Mouse (Mus musculus) ES-Bruce4 (cell line): ENCODE measurements around the gene Tmem63c. TPM values are rescaled to one million over a fixed set of nuclear protein-coding genes. Genes with fewer than 3 reads are reported as not detected.

Source experiments
- H3K27ac ChIP-seq: 2 replicates; pipeline ENCODE4 v1.5.1; 2012; ENCODE audit warnings: low read length, inconsistent platforms; ENCODE audit not compliant: insufficient read depth
- H3K27me3 ChIP-seq: 2 replicates; pipeline ENCODE4 v1.6.1; 2012; ENCODE audit warnings: mild to moderate bottlenecking, low read length, inconsistent platforms; ENCODE audit not compliant: control insufficient read depth, poor library complexity, insufficient read depth, severe bottlenecking
- H3K36me3 ChIP-seq: 2 replicates; pipeline ENCODE4 v1.6.1; 2012; ENCODE audit warnings: inconsistent platforms, mild to moderate bottlenecking, low read length, moderate library complexity; ENCODE audit not compliant: control insufficient read depth, poor library complexity, insufficient read depth, severe bottlenecking
- H3K4me1 ChIP-seq: one replicate; pipeline ENCODE4 v1.8.1; 2011; ENCODE audit warnings: low read length; ENCODE audit not compliant: control insufficient read depth, insufficient read depth
- H3K4me3 ChIP-seq: 2 replicates; pipeline ENCODE4 v1.5.1; 2011; ENCODE audit warnings: low read depth, mild to moderate bottlenecking, low read length
- H3K9ac ChIP-seq: 2 replicates; pipeline ENCODE4 v1.6.1; 2012; ENCODE audit warnings: low read depth, mild to moderate bottlenecking, inconsistent platforms; ENCODE audit not compliant: poor library complexity, severe bottlenecking
- H3K9me3 ChIP-seq: replicated peaks from 2 replicates; pipeline ENCODE4 v1.6.1; 2012; ENCODE audit warnings: mild to moderate bottlenecking, low read length, inconsistent platforms; ENCODE audit not compliant: control insufficient read depth, poor library complexity, insufficient read depth, severe bottlenecking
- CTCF ChIP-seq: IDR thresholded peaks from one replicate; pipeline ENCODE4 v1.8.1; 2011; ENCODE audit warnings: low read depth, low read length
- EP300 ChIP-seq: IDR thresholded peaks from 2 replicates; pipeline ENCODE4 v1.6.1; 2011; ENCODE audit warnings: low read depth, low read length; ENCODE audit not compliant: insufficient read depth
- POLR2A ChIP-seq: IDR thresholded peaks from one replicate; pipeline ENCODE4 v1.8.1; 2011; ENCODE audit warnings: low read length; ENCODE audit not compliant: insufficient read depth
- polyA plus RNA-seq: library from polyadenylated mRNA; stranded (reverse); fragments of >200 nt; gene quantifications from 2 replicates; pipeline ENCODE4 v1.2.4, GENCODE M21; 2011; ENCODE audit warnings: low read depth; ENCODE audit not compliant: missing spikeins, insufficient read depth, insufficient read length

Gene Tmem63c
- polyA plus RNA-seq, 1 experiment = 0.99 TPM

DNA sequence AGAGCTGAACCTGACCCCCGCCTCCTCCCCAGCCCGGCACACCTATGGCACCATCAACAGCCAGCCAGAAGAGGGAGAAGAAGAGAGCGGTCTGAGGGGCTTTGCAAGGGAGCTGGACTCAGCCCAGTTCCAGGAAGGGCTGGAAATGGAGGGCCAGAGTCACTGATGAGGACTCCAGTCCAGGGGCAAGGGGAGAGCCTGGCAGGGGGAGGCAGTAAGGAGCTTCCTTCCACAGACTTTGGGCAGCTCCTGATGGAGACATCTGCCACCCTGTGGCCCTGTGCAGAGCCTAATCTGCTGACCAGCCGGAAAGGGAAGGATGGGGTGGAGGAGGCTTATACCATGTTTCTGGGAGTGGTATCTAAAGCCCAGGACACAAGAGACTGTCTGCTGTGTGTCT is 68.1 kb downstream of the Tmem63c start:
- Histone ChIP-seq H3K27ac (no peak overlapping the region), H3K9ac (no peak overlapping the region), H3K36me3 (no peaks in the 10 kb centered on the region), H3K4me1 (no peaks in the 10 kb centered on the region), H3K4me3 (no peak overlapping the region), H3K9me3 (no peaks in the 10 kb centered on the region), H3K27me3 (no peaks in the 10 kb centered on the region)
- TF ChIP-seq CTCF = no peak
- no peak for TF ChIP-seq POLR2A
- no peak for TF ChIP-seq EP300

DNA sequence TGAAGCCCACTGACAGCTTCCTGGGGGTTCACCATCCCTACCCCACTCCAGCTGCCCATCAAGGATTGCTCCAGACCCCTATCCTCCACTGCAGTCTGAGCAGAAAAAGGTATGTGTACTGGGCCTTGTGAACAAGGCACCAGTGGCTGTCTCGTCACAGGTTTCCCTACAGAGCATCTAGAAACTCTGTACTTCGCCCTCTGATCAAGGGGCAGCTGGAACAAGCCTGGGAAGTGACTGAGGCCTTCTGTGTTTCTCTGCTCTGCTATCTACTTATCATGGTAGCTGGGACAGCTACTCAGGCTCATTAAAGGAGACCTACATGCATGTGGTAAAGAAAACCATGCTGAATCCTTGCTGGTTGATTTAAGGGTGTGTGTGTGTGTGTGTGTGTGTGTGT is 68.6 kb downstream of the Tmem63c start:
- Histone ChIP-seq H3K27me3 (no peaks in the 10 kb centered on the region), H3K27ac (no peak overlapping the region), H3K4me1 (no peaks in the 10 kb centered on the region), H3K9ac (no peak overlapping the region), H3K36me3 (no peaks in the 10 kb centered on the region), H3K9me3 (no peaks in the 10 kb centered on the region), H3K4me3 (no peak overlapping the region)
- TF ChIP-seq EP300 (no peak), CTCF (no peak), POLR2A (no peak)

DNA sequence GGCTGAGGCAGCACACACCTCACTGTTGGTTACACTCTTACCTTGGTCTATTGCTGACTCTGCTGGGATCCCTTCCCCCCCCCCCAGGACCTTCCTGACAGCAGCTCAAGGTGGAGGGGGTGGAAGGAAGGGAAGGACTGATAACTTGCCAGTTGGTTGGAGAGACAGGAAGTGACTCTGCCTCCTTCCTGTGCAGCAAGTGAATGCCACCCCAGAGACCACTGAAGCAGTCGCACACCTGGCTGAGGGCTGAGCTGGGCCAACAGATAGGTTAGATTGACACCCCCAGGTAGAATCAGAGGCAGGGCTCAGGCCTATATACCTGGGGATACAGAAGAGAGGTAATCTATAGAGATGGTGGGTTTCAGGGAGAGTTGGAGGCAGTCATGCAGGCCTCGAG is 70.8 kb downstream of the Tmem63c start:
- no peaks in the 10 kb centered on the region for H3K27me3 ChIP-seq
- H3K36me3 ChIP-seq = no peaks in the 10 kb centered on the region
- H3K9ac ChIP-seq = no peak overlapping the region
- no peaks in the 10 kb centered on the region for H3K4me1 ChIP-seq
- TF ChIP-seq POLR2A (no peak), CTCF (no peak), EP300 (no peak)
- no peak overlapping the region for H3K27ac ChIP-seq
- H3K9me3 ChIP-seq = no peaks in the 10 kb centered on the region
- no peak overlapping the region for H3K4me3 ChIP-seq

DNA sequence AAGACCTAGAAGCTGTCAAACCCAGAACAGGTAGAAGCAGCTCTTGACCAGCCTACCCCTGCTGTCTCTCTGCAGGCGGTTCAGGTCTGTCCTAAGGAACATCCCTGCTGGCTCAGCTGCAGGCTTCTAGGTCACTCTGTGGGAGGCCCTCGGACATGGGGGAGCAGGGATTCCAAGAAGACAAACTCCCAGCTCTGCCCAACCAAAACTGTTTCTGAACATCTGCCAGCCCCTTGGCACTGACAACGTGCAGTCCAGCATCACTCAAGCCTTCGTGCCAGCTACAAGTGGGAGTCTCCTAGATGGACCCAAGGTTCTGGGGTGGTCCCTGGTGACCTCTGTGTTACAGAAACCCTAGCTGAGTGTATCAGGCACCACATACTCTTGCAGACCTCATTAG is 72.1 kb downstream of the Tmem63c start:
- TF ChIP-seq EP300 = no peak
- Histone ChIP-seq H3K9ac (no peak overlapping the region), H3K36me3 (no peaks in the 10 kb centered on the region), H3K27ac (no peak overlapping the region), H3K9me3 (no peaks in the 10 kb centered on the region), H3K4me3 (no peak overlapping the region), H3K27me3 (no peaks in the 10 kb centered on the region), H3K4me1 (no peaks in the 10 kb centered on the region)

DNA sequence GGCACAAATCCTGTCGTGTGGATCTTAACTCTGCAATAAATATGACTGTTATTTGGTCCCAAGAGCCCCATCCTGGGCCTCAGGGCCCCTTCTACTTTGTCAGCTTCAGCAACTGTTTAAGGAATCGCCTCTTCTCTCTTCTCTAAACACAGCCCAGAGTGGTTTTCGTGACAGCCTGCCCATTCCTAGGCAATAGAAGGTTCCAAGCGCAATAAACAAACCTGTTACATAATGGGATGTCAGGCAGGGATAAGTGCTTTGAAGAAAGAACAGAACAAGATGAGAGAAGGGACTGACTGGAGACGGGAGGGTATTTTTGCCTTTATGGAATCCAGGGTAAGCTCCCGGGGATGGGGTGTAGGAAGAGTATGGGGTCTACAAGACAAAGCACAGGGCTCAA is 72.5 kb downstream of the Tmem63c start:
- no peaks in the 10 kb centered on the region for H3K27me3 ChIP-seq
- H3K27ac ChIP-seq = no peak overlapping the region
- TF ChIP-seq EP300 (no peak), CTCF (no peak), POLR2A (no peak)
- H3K4me1 ChIP-seq = no peaks in the 10 kb centered on the region
- no peak overlapping the region for H3K4me3 ChIP-seq
- H3K9me3 ChIP-seq = no peaks in the 10 kb centered on the region
- H3K9ac ChIP-seq = no peak overlapping the region
- H3K36me3 ChIP-seq = no peaks in the 10 kb centered on the region

DNA sequence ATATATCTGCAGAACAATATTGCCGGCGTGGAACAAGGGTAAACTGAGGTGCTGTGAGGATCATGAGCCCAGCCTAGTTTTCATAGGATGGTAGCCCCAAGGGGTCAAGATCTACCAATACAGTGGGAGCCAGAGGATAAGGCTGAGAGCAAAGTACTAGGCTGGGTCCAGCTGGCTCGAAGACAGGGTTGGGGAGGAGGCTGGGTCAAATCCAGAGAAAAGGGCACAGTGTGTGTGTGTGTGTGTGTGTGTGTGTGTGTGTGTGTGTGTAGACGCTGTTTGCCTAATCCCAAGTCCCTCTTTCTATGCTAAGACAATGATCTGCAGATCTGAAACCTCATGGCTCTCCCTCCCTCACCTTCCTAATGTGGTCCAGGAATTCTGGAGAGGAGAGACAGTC is 79.2 kb downstream of the Tmem63c start:
- Histone ChIP-seq H3K9ac (no peak overlapping the region), H3K36me3 (no peaks in the 10 kb centered on the region), H3K27me3 (no peaks in the 10 kb centered on the region), H3K4me3 (no peak overlapping the region), H3K4me1 (no peaks in the 10 kb centered on the region), H3K27ac (no peak overlapping the region), H3K9me3 (no peaks in the 10 kb centered on the region)
- no peak for TF ChIP-seq CTCF
- TF ChIP-seq POLR2A = no peak
- TF ChIP-seq EP300 = no peak
